Mouse (Mus musculus) brain, embryonic 14.5 days (tissue): ENCODE data around the gene Meox1.

ENCODE experiments used
- CTCF ChIP-seq: fragments of 200-500 bp; IDR thresholded peaks from 2 replicates; pipeline ENCODE4 v1.5.1; 2012; ENCODE audit warnings: inconsistent platforms, mild to moderate bottlenecking, moderate library complexity, borderline replicate concordance; ENCODE audit not compliant: insufficient read depth, insufficient read length; ENCODE audit errors: extremely low read depth
- POLR2A ChIP-seq: fragments of 200-500 bp; IDR thresholded peaks from 2 replicates; pipeline ENCODE4 v1.6.1; 2012; ENCODE audit warnings: mild to moderate bottlenecking, inconsistent platforms, borderline replicate concordance; ENCODE audit not compliant: poor library complexity, insufficient read depth, insufficient read length, severe bottlenecking; ENCODE audit errors: extremely low read depth

- TF ChIP-seq CTCF (no peak), POLR2A (no peak)
Measured at GRCm38 (mm10) chr11:101894204-101894603, at the start of gene Meox1.
